Comparison of ENCODE assay signal across 19 mouse cellular contexts in genomic region chr13:23916132-23916531, GRCm38 (mm10). TPM values are rescaled to one million over a fixed set of nuclear protein-coding genes. Genes with fewer than 3 reads are reported as not detected.
DNase-seq lines count a peak whose midpoint lies in the region; ATAC-seq lines count a peak whose summit lies in the region.
"Had no signal": no experiment of that assay in that cellular context is flagged by ENCODE, and none has a peak within 500 bp of the region (broad histone marks: within the 10 kb centered on the region; RNA-seq: fewer than 3 reads in every experiment).

No protein-coding gene starts in this region.

- WGBS in heart, embryonic 11.5 days (ENCODE audit: insufficient replicate concordance), result 53% methylated on average over 1 of the region's 1 CpGs
- WGBS in kidney, embryonic 15.5 days, result 62% methylated on average over 1 of the region's 1 CpGs
- WGBS in neural tube, embryonic 15.5 days, result 66% methylated on average over 1 of the region's 1 CpGs

- H3K27me3 ChIP-seq in heart, embryonic 11.5 days (ENCODE audit: control insufficient read depth, insufficient read depth, low read length), result no peaks in the 10 kb centered on the region
- no peaks in the 10 kb centered on the region for H3K27me3 ChIP-seq in kidney, embryonic 15.5 days
- H3K27me3 ChIP-seq in neural tube, embryonic 15.5 days (replicated peaks), result no peaks in the 10 kb centered on the region
- H3K27me3 ChIP-seq: embryonic facial prominence, embryonic 13.5 days; liver, embryonic 13.5 days; megakaryocyte, embryonic 14.5 days had no signal

- no peak overlapping the region for H3K4me3 ChIP-seq in heart, embryonic 11.5 days (ENCODE audit: low read depth, low read length)
- no peak overlapping the region for H3K4me3 ChIP-seq in kidney, embryonic 15.5 days (replicated peaks)
- no peak overlapping the region for H3K4me3 ChIP-seq in neural tube, embryonic 15.5 days (replicated peaks)
- H3K4me3 ChIP-seq: embryonic facial prominence, embryonic 13.5 days; limb, embryonic 10.5 days; liver, embryonic 13.5 days had no signal

- H3K9me3 ChIP-seq in heart, embryonic 11.5 days (replicated peaks; ENCODE audit: control insufficient read depth, low read length), result no peaks in the 10 kb centered on the region
- H3K9me3 ChIP-seq in kidney, embryonic 15.5 days (replicated peaks), result no peaks in the 10 kb centered on the region
- no peaks in the 10 kb centered on the region for H3K9me3 ChIP-seq in neural tube, embryonic 15.5 days (replicated peaks)
- H3K9me3 ChIP-seq: embryonic facial prominence, embryonic 13.5 days; limb, embryonic 10.5 days; liver, embryonic 13.5 days; megakaryocyte, embryonic 14.5 days had no signal

- no peaks in the 10 kb centered on the region for H3K36me3 ChIP-seq in heart, embryonic 11.5 days (ENCODE audit: control insufficient read depth, insufficient read depth, low read length)
- no peaks in the 10 kb centered on the region for H3K36me3 ChIP-seq in kidney, embryonic 15.5 days
- H3K36me3 ChIP-seq in neural tube, embryonic 15.5 days, result no peaks in the 10 kb centered on the region
- H3K36me3 ChIP-seq: embryonic facial prominence, embryonic 13.5 days; limb, embryonic 10.5 days; liver, embryonic 13.5 days had no signal

- DNase-seq in heart, adult 8-10 months (ENCODE audit: low spot score), result no peak
- no peak for DNase-seq in kidney, postnatal 25 days
- DNase-seq in embryo, embryonic 10.5 days (ENCODE audit: low spot score), result peak; percentile 24
- no peak for DNase-seq in right cerebral cortex, postnatal 14 days
- DNase-seq in thymus, postnatal 4 days, result no peak
- DNase-seq: cerebellum, adult 9-10 months; kidney, postnatal 36 days; liver, embryonic 13.5 days had no signal

- peak overlapping the region; percentile 29 for H3K27ac ChIP-seq in heart, embryonic 11.5 days (ENCODE audit: low read depth, low read length)
- H3K27ac ChIP-seq in kidney, embryonic 15.5 days, result 0 out of 2 replicates have a peak overlapping the region, but pooled peaks have one; percentile 45
- H3K27ac ChIP-seq in neural tube, embryonic 15.5 days (replicated peaks), result no peak overlapping the region
- H3K27ac ChIP-seq: embryonic facial prominence, embryonic 13.5 days; limb, embryonic 10.5 days; liver, embryonic 13.5 days had no signal

- ATAC-seq in heart, embryonic 11.5 days (replicated peaks; ENCODE audit: insufficient number of reproducible peaks, low FRiP score, low TSS enrichment), result 0 out of 2 replicates have a peak, but pooled peaks have one; percentile 43
- 0 out of 2 replicates have a peak, but pooled peaks have one; percentile 40 for ATAC-seq in kidney, embryonic 15.5 days (replicated peaks; ENCODE audit: low FRiP score)
- peak; percentile 35; the same call in 1 of the 2 replicates for ATAC-seq in neural tube, embryonic 15.5 days (ENCODE audit: low FRiP score)
- ATAC-seq: lung, postnatal 0 days had no signal

- no peak overlapping the region for H3K4me2 ChIP-seq in heart, embryonic 11.5 days
- H3K4me2 ChIP-seq in kidney, embryonic 15.5 days, result no peak overlapping the region
- no peak overlapping the region for H3K4me2 ChIP-seq in neural tube, embryonic 15.5 days
- H3K4me2 ChIP-seq: embryonic facial prominence, embryonic 13.5 days; liver, embryonic 13.5 days had no signal

- H3K4me1 ChIP-seq in heart, embryonic 11.5 days (ENCODE audit: control insufficient read depth, insufficient read depth, low read length), result peaks cover 30% of the 10 kb centered on the region
- peaks cover 33% of the 10 kb centered on the region for H3K4me1 ChIP-seq in kidney, embryonic 15.5 days
- H3K4me1 ChIP-seq in neural tube, embryonic 15.5 days, result no peaks in the 10 kb centered on the region
- H3K4me1 ChIP-seq: embryonic facial prominence, embryonic 13.5 days had no signal

- no peak overlapping the region for H3K9ac ChIP-seq in heart, embryonic 11.5 days (ENCODE audit: low read depth, low read length)
- no peak overlapping the region for H3K9ac ChIP-seq in kidney, embryonic 15.5 days
- no peak overlapping the region for H3K9ac ChIP-seq in neural tube, embryonic 15.5 days (replicated peaks)
- H3K9ac ChIP-seq: embryonic facial prominence, embryonic 13.5 days; liver, embryonic 13.5 days had no signal

RNA-seq across cellular contexts. Expression of gene Slc17a4, which starts 1.3 kb away (rescaled TPM):
- not detected in 2 replicates for polyA plus RNA-seq in heart, embryonic 11.5 days (2014; fragmentation: Nextera tagmentation; extraction: Ambion mirVana)
- total RNA-seq in heart, adult 8-10 months (2022), result not detected
- polyA plus RNA-seq in kidney, embryonic 15.5 days (2015; fragmentation: Nextera tagmentation; extraction: Ambion mirVana), result 2.7 and 2.9 TPM in 2 replicates
- 0.15 and 1.1 TPM in 2 replicates for polyA plus RNA-seq in neural tube, embryonic 15.5 days (2015; fragmentation: Nextera tagmentation; extraction: Ambion mirVana)
- total RNA-seq: layer of hippocampus, postnatal 25 days had no signal
- polyA plus RNA-seq: embryonic facial prominence, embryonic 13.5 days; forebrain, embryonic 11.5 days; limb, embryonic 10.5 days; lung, postnatal 0 days had no signal

RNA-seq across cellular contexts. Expression of gene Hist1h2ba, which starts 17.8 kb away (rescaled TPM):
- not detected in 2 replicates for polyA plus RNA-seq in heart, embryonic 11.5 days (2014; fragmentation: Nextera tagmentation; extraction: Ambion mirVana)
- not detected for total RNA-seq in heart, adult 8-10 months (2022)
- not detected in 2 replicates for polyA plus RNA-seq in kidney, embryonic 15.5 days (2015; fragmentation: Nextera tagmentation; extraction: Ambion mirVana)
- not detected in 2 replicates for polyA plus RNA-seq in neural tube, embryonic 15.5 days (2015; fragmentation: Nextera tagmentation; extraction: Ambion mirVana)
- total RNA-seq: layer of hippocampus, postnatal 25 days had no signal
- polyA plus RNA-seq: embryonic facial prominence, embryonic 13.5 days; forebrain, embryonic 11.5 days; gonadal fat pad, adult 2 months; limb, embryonic 10.5 days; liver, embryonic 13.5 days; lung, postnatal 0 days; stomach, embryonic 14.5 days had no signal

RNA-seq across cellular contexts. Expression of gene Hist1h2aa, which starts 18.1 kb away (rescaled TPM):
- not detected in 2 replicates for polyA plus RNA-seq in heart, embryonic 11.5 days (2014; fragmentation: Nextera tagmentation; extraction: Ambion mirVana)
- total RNA-seq in heart, adult 8-10 months (2022), result not detected
- polyA plus RNA-seq in kidney, embryonic 15.5 days (2015; fragmentation: Nextera tagmentation; extraction: Ambion mirVana), result not detected in 2 replicates
- polyA plus RNA-seq in neural tube, embryonic 15.5 days (2015; fragmentation: Nextera tagmentation; extraction: Ambion mirVana), result not detected in 2 replicates
- total RNA-seq: layer of hippocampus, postnatal 25 days had no signal
- polyA plus RNA-seq: embryonic facial prominence, embryonic 13.5 days; forebrain, embryonic 11.5 days; gonadal fat pad, adult 2 months; limb, embryonic 10.5 days; liver, embryonic 13.5 days; lung, postnatal 0 days; stomach, embryonic 14.5 days had no signal

RNA-seq across cellular contexts. Expression of gene Slc17a1, which starts 48.6 kb away (rescaled TPM):
- not detected in 2 replicates for polyA plus RNA-seq in heart, embryonic 11.5 days (2014; fragmentation: Nextera tagmentation; extraction: Ambion mirVana)
- not detected for total RNA-seq in heart, adult 8-10 months (2022)
- polyA plus RNA-seq in kidney, embryonic 15.5 days (2015; fragmentation: Nextera tagmentation; extraction: Ambion mirVana), result 9.3 TPM in 2 replicates
- polyA plus RNA-seq in neural tube, embryonic 15.5 days (2015; fragmentation: Nextera tagmentation; extraction: Ambion mirVana), result not detected in 2 replicates
- total RNA-seq: layer of hippocampus, postnatal 25 days had no signal
- polyA plus RNA-seq: embryonic facial prominence, embryonic 13.5 days; forebrain, embryonic 11.5 days; limb, embryonic 10.5 days; lung, postnatal 0 days; stomach, embryonic 14.5 days had no signal
